10 mouse cellular contexts compared by ENCODE assay signal in the genomic region with DNA sequence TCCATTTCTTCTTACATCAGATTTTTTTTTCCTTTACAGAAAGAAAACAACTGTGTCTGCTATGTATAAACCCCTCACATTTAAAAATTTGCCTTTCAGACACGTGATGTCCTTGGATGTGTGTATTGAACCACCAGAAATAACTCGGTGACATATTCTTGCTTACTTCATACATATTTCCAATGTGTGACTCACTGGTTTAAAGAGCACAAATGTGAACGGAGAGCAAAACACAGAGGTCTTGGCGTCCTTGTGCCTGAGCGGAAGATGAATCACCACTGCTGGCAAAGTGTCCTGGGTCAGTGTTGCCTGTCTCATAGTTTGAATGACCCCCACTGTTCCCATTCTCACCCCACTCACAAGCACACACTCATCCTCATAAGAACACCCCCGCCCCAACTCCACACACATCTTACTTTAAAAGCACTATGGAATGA.
A peak's percentile ranks its signal among the peaks of the same experiment; 100 is the strongest.
DNase-seq lines count a peak whose midpoint lies in the region; ATAC-seq lines count a peak whose summit lies in the region.
"Had no signal": no experiment of that assay in that cellular context is flagged by ENCODE, and none has a peak within 500 bp of the region (broad histone marks: within the 10 kb centered on the region; RNA-seq: fewer than 3 reads in every experiment).

No protein-coding gene starts in this region.

- H3K9me3 ChIP-seq in kidney, embryonic 16.5 days (ENCODE audit: low read length): peaks cover 5% of the 10 kb centered on the region; the same call in 1 of the 2 replicates
- H3K9me3 ChIP-seq in stomach, embryonic 16.5 days (replicated peaks; ENCODE audit: control insufficient read depth, low read length): no peaks in the 10 kb centered on the region
- no peaks in the 10 kb centered on the region for H3K9me3 ChIP-seq in forebrain, embryonic 14.5 days (replicated peaks; ENCODE audit: control insufficient read depth, low read length)
- H3K9me3 ChIP-seq: neural tube, embryonic 13.5 days had no signal

- H3K9ac ChIP-seq in kidney, embryonic 16.5 days (replicated peaks; ENCODE audit: low read length): no peak overlapping the region
- H3K9ac ChIP-seq in stomach, embryonic 16.5 days (ENCODE audit: low read length): no peak overlapping the region
- no peak overlapping the region for H3K9ac ChIP-seq in forebrain, embryonic 14.5 days (ENCODE audit: low read length)
- H3K9ac ChIP-seq: neural tube, embryonic 13.5 days had no signal

- WGBS in kidney, embryonic 16.5 days: 73% methylated on average over 6 of the region's 6 CpGs
- 63% methylated on average over 6 of the region's 6 CpGs for WGBS in stomach, embryonic 16.5 days
- 84% methylated on average over 6 of the region's 6 CpGs for WGBS in forebrain, embryonic 14.5 days

- no peak overlapping the region for H3K4me2 ChIP-seq in kidney, embryonic 16.5 days (replicated peaks; ENCODE audit: low read depth, low read length)
- no peak overlapping the region for H3K4me2 ChIP-seq in stomach, embryonic 16.5 days (ENCODE audit: low read depth, low read length)
- no peak overlapping the region for H3K4me2 ChIP-seq in forebrain, embryonic 14.5 days (ENCODE audit: low read length)
- H3K4me2 ChIP-seq: neural tube, embryonic 13.5 days had no signal

- DNase-seq in cerebellum, adult 9-10 months: no peak
- peak; percentile 2 to 27 for DNase-seq in urinary bladder, adult 18-20 months (ENCODE audit: low spot score in 2 of 2)
- no peak for DNase-seq in urinary bladder, postnatal 10 days (ENCODE audit: low spot score)
- no peak for DNase-seq in forebrain, embryonic 14.5 days (ENCODE audit: low spot score)
- DNase-seq in testis, postnatal 10 days (ENCODE audit: low spot score): no peak

- H3K4me3 ChIP-seq in kidney, embryonic 16.5 days (ENCODE audit: low read length): no peak overlapping the region
- no peak overlapping the region for H3K4me3 ChIP-seq in stomach, embryonic 16.5 days (replicated peaks; ENCODE audit: low read length)
- H3K4me3 ChIP-seq in forebrain, embryonic 14.5 days (ENCODE audit: low read depth, low read length): no peak overlapping the region
- H3K4me3 ChIP-seq: layer of hippocampus, adult 2 months; neural tube, embryonic 13.5 days had no signal

- peak overlapping the region; percentile 58; the same call in 1 of the 2 replicates for H3K27ac ChIP-seq in kidney, embryonic 16.5 days (ENCODE audit: low read length)
- H3K27ac ChIP-seq in stomach, embryonic 16.5 days (ENCODE audit: low read length): no peak overlapping the region; the same call in 1 of the 2 replicates
- no peak overlapping the region for H3K27ac ChIP-seq in forebrain, embryonic 14.5 days (ENCODE audit: low read depth, low read length)
- H3K27ac ChIP-seq: layer of hippocampus, adult 2 months; neural tube, embryonic 13.5 days had no signal

- peak; percentile 52; the same call in 1 of the 2 replicates for ATAC-seq in cerebellum, adult (ENCODE audit: insufficient number of reproducible peaks, low FRiP score, low TSS enrichment)
- no peak for ATAC-seq in kidney, embryonic 16.5 days (ENCODE audit: low FRiP score, low TSS enrichment)
- ATAC-seq in stomach, embryonic 16.5 days (ENCODE audit: insufficient read depth, low FRiP score): peak; percentile 66
- ATAC-seq in forebrain, embryonic 14.5 days: no peak

- 0 out of 2 replicates have a peak, but pooled peaks cover 3% of the 10 kb centered on the region for H3K36me3 ChIP-seq in kidney, embryonic 16.5 days (ENCODE audit: insufficient read depth, low read length)
- no peaks in the 10 kb centered on the region for H3K36me3 ChIP-seq in stomach, embryonic 16.5 days (ENCODE audit: control insufficient read depth, insufficient read depth, low read length)
- no peaks in the 10 kb centered on the region for H3K36me3 ChIP-seq in forebrain, embryonic 14.5 days (ENCODE audit: control insufficient read depth, insufficient read depth, low read length)
- H3K36me3 ChIP-seq: neural tube, embryonic 13.5 days had no signal

- H3K27me3 ChIP-seq in kidney, embryonic 16.5 days (ENCODE audit: insufficient read depth, low read length): no peaks in the 10 kb centered on the region
- no peaks in the 10 kb centered on the region for H3K27me3 ChIP-seq in stomach, embryonic 16.5 days (ENCODE audit: control insufficient read depth, insufficient read depth, low read length)
- H3K27me3 ChIP-seq in forebrain, embryonic 14.5 days (replicated peaks; ENCODE audit: control insufficient read depth, insufficient read depth, low read length): no peaks in the 10 kb centered on the region
- H3K27me3 ChIP-seq: neural tube, embryonic 13.5 days had no signal

- H3K4me1 ChIP-seq in kidney, embryonic 16.5 days (ENCODE audit: insufficient read depth, low read length): no peaks in the 10 kb centered on the region
- H3K4me1 ChIP-seq in stomach, embryonic 16.5 days (ENCODE audit: control insufficient read depth, insufficient read depth, low read length): no peaks in the 10 kb centered on the region
- no peaks in the 10 kb centered on the region for H3K4me1 ChIP-seq in forebrain, embryonic 14.5 days (ENCODE audit: control insufficient read depth, insufficient read depth, low read length)
- H3K4me1 ChIP-seq: neural tube, embryonic 13.5 days had no signal

Comparison
In these comparisons a context has a peak if more than half of its experiments do, and no peak if none do; other contexts are left out.
1. DNase-seq: peak in urinary bladder, adult 18-20 months (2 of 2); none in cerebellum, adult 9-10 months (single experiment), urinary bladder, postnatal 10 days (single experiment), forebrain, embryonic 14.5 days (single experiment) and testis, postnatal 10 days (single experiment).
2. ATAC-seq: peak in cerebellum, adult (single experiment) and stomach, embryonic 16.5 days (single experiment); none in kidney, embryonic 16.5 days (single experiment) and forebrain, embryonic 14.5 days (single experiment).